Mouse (Mus musculus) megakaryocyte, embryonic 14.5 days (primary cell): Measurements from ENCODE around the gene Arel1.

Source experiments
- FLI1 ChIP-seq: IDR thresholded peaks from 2 replicates; pipeline ENCODE4 v1.6.1; 2012; ENCODE audit warnings: low read length, inconsistent platforms, mixed read lengths
- GATA1 ChIP-seq: IDR thresholded peaks from 3 replicates; pipeline ENCODE4 v1.6.1; 2012; ENCODE audit warnings: mixed read lengths, low read length, inconsistent platforms, borderline replicate concordance

DNA sequence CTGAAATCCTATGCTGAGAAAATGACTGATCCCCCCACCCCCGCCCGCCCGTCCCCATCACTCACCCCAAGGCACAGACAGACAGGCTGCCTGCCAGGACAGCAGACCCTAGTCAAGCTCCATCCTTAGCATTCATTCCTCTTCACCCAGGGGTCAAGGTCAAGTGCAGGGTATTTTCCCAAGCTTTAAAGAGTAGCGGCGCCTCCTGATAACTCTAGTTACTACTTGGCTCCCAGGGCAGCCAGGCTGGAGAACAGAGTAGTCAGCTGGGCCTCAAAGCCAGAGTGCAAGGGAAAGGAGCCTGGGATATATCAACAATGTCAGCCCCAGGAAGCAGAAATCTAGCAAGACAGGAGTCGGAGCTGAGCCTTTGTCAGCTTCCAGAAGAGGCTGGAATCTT lies 74.5 kb downstream of the Arel1 start:
- no peak for TF ChIP-seq GATA1
- no peak for TF ChIP-seq FLI1
